Mouse (Mus musculus): Measurements from ENCODE around the gene Acbd6.

The Acbd6 gene

GRCm38 (mm10) chr1:155724301-155724700, 166.4 kb downstream of the Acbd6 start:
- no peak for DNase-seq (ENCODE audit: low spot score)

- no peak for DNase-seq (ENCODE audit: low spot score)
Measured at GRCm38 (mm10) chr1:155725876-155726275, 168.0 kb downstream of the Acbd6 start.

GRCm38 (mm10) chr1:155727830-155728229, 169.9 kb downstream of the Acbd6 start:
- no peak for DNase-seq (ENCODE audit: low spot score)

- DNase-seq (ENCODE audit: low spot score) = no peak
Measured at GRCm38 (mm10) chr1:155729113-155729795, 171.3 kb downstream of the Acbd6 start.

- DNase-seq (ENCODE audit: low spot score) = no peak
Measured at GRCm38 (mm10) chr1:155731156-155731555, 173.2 kb downstream of the Acbd6 start.

- no peak for DNase-seq (ENCODE audit: low spot score)
Measured at GRCm38 (mm10) chr1:155736096-155736825, 178.3 kb downstream of the Acbd6 start.

- DNase-seq (ENCODE audit: low spot score) = no peak
Measured at GRCm38 (mm10) chr1:155737017-155737808, 179.3 kb downstream of the Acbd6 start.

GRCm38 (mm10) chr1:155737809-155738383, 180.0 kb downstream of the Acbd6 start:
- DNase-seq (ENCODE audit: low spot score) = no peak
